Mouse (Mus musculus) brain, embryonic 14.5 days (tissue): Measurements from ENCODE around the gene Sertad4. TPM values are rescaled to one million over a fixed set of nuclear protein-coding genes. Genes with fewer than 3 reads are reported as not detected.
A peak's percentile ranks its signal among the peaks of the same experiment; 100 is the strongest.

Experiments used
- DNase-seq: peaks from one replicate; pipeline ENCODE4 v3.0.0-alpha.2; 2011; ENCODE audit warnings: low read depth
- CTCF ChIP-seq: fragments of 200-500 bp; IDR thresholded peaks from 2 replicates; pipeline ENCODE4 v1.5.1; 2012; ENCODE audit warnings: inconsistent platforms, mild to moderate bottlenecking, moderate library complexity, borderline replicate concordance; ENCODE audit not compliant: insufficient read depth, insufficient read length; ENCODE audit errors: extremely low read depth
- POLR2A ChIP-seq: fragments of 200-500 bp; IDR thresholded peaks from 2 replicates; pipeline ENCODE4 v1.6.1; 2012; ENCODE audit warnings: mild to moderate bottlenecking, inconsistent platforms, borderline replicate concordance; ENCODE audit not compliant: poor library complexity, insufficient read depth, insufficient read length, severe bottlenecking; ENCODE audit errors: extremely low read depth
- polyA plus RNA-seq: library from polyadenylated mRNA; depleted of rRNA; stranded (reverse); fragments of >200 nt; gene quantifications from 2 replicates; pipeline ENCODE4 v1.2.3, GENCODE M21; 2012

Sertad4 gene
- polyA plus RNA-seq, 1 experiment: 38.7 TPM

DNA sequence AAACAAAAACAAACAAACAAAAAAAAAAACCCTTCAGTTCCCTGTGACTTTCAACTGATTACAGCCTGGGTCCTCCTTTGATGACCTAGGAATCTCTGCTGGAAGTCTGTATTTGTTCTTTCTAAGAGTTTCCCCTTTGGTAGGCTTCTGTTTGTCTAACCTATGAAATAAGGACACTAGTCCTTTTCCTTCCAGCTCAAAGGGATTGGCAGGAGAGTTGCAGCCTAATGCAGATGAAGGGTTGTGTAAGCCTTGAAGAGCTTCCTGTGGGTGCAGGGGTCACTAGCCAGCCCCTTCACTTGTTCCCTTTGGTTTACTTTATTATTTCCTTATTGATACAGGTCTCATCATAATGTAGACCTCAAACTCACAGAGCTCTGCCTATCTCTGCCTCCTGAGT, 27.6 kb downstream of the Sertad4 start:
- TF ChIP-seq CTCF: no peak
- TF ChIP-seq POLR2A: no peak

DNA sequence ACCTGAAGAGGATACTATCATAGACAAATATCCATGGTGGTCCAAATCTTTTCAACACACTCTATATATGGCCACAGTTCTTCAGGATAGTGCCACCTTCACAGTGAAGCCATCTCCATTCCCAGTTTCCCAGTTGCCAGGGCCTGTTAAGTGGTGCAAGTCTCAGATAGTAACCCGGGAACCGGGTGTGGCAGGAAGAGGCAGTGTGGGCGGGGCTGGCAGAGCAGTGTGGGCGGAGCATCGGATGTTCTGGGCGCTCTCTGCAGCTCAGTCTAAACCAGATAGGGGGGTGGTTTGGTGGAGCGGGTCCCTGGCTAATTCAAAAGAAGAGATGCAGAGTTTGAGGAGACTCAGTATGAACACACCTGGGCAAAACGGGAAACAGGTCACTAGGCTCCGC, 29.8 kb downstream of the Sertad4 start:
- TF ChIP-seq POLR2A: no peak
- no peak for TF ChIP-seq CTCF
- no peak for DNase-seq

More for the DNA sequence above, 27.6 kb downstream of the Sertad4 start:
- DNase-seq: no peak

DNA sequence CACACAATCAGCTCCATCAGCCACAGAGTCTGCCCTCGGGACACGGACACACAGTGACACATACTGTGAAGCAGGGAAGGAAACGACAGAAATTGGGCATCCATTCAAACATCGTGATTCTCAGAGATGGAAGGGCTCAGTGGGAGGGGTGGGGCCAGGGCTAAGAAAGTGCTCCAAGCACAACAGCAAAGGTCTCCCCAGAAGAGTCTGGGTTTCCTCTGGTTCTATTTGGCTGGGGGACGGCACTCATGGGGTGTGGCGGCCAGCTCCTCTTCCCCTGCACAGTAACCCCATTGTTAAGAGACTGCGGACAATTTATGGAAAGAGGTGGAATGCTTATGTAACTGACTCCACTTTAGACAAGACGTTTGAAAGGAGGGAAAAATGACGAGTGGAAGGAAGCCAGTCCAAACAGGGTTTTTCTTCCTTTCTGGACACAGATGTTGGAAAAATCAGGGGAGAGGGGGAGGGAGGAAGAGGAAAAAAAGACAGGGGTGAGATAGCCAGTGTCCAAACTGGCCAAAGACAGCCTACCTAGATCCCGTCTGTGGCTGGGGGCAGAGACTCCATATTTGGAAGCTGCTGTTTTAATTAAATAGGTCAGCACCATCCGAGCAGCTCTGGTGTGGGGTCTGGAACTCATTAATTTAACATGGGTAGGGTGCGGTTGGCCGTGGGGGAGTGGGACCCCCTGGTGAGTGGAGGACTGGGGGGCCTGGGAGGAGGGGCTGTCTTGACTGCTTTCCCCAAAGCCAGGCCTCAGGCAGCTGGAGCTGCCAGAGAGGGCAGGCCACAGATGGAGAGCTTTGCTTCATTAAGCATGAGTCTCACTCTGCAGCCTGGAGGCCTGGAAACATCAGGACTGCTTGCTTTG, 32.7 kb downstream of the Sertad4 start:
- peak; percentile 87 for DNase-seq
- no peak for TF ChIP-seq POLR2A
- TF ChIP-seq CTCF: no peak

DNA sequence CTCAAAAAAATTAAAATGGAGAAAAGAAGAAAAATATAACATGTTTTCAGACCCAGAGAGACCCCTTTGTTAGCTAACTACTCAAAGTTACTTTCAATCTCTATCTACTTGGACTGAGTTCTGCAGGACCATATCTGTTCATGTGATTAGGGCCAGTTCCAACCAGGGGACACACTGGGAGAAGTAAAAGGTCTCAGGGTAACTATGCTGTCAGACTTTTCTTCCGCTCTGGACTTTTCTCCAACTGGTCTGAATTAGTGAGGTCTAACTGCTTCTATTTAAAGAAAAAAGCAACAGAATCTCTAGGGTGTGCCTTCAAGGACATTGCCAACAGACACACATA, 33.3 kb downstream of the Sertad4 start:
- TF ChIP-seq CTCF (no peak), POLR2A (no peak)
- no peak for DNase-seq

DNA sequence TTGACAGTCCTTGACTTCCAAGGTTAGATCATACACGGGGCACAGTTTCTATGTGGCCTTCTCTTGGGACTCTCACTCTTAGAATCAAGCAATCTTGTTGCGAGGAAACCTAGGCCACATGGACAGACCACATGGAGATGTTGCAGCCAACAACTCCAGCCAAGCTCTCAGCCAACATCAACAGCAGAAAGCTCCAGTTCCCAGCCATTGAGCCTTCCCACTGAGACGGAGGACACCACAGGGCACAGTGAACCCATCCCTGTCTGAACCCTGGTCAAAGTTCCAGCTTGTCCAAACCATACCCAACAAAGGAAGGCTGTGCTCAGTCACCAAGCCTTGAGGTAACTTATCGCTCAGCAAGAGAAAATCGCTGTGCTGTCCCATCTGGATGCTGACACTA, 37.2 kb downstream of the Sertad4 start:
- no peak for DNase-seq
- TF ChIP-seq CTCF (no peak), POLR2A (no peak)

DNA sequence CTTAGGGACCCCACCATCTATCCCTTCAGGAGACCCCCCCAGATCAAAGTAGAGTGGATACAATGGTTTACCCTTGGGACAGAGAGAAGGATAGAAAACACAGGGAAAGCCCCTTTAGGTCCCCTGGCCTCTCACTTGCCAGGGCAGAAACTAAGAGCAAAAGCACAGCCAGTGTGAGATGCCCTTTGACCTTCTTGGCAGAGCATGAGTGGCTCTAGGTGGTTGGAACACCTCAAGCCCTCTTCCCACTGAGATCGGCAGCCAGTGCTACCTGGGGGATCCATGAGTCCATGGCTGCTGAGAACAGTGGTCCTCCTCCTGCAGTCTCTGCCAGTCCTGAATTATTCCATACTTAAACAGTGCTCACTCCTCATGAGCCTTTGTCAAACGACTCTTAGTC, 39.8 kb downstream of the Sertad4 start:
- no peak for DNase-seq
- no peak for TF ChIP-seq POLR2A
- no peak for TF ChIP-seq CTCF

DNA sequence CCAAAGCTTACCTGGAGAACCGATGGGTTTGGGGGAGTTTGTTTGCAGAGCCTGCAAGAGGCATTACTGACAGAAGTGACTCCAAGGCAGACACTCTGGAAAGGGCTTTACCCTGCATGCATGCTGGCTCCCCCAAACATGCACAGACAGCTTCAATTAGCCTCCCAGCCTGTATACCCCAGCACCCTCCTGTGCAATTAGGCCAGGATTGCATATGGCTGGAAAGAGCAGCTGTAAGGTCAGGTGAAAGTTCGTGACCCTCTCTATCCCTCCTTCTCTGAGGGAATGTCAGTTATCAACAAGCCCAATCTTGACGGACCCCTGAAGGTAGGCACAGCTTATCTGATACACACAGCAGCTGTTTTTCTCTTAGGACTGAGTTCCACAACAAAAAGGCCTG, 40.9 kb downstream of the Sertad4 start:
- no peak for TF ChIP-seq CTCF
- TF ChIP-seq POLR2A: no peak
- DNase-seq: no peak

DNA sequence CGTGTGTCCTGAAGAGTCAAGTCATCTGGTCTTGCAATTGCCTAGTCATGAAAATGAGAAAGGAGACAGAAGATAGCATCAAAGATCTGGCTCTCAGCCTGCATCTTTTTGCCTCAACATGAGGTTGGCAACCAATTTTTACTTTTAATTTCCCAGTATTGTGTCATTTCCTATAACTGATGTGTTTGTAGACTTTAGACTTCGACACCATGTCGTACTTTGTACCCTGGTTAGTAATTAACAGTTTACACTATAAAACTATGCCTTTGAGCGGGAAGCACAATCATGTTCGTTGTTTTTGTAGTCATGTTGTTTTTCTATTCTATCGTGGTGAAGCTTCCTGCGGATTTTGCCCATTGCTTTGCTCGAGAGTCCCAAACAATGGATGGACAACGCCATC, 42.8 kb downstream of the Sertad4 start:
- TF ChIP-seq POLR2A: no peak
- TF ChIP-seq CTCF: no peak
- DNase-seq: no peak

DNA sequence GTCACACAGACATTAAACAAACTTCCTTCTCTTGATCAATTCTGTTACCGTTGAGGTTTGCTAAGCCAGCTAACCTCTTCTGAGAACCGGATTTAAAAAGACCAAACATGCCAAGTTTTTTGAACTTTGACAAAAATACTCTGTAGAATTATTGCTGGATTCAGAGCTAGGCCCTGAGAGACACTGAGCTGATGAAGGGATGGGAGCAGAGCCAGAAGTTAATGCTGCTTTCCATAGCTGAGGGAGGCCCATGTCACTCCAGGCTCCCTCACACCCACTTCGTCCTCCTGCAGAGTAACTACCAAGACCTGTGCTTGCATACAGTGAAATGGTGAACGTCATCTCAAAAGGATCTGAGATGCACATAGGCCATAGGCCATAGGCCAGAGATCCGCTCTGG, 43.3 kb downstream of the Sertad4 start:
- no peak for TF ChIP-seq CTCF
- TF ChIP-seq POLR2A: no peak
- DNase-seq: no peak

DNA sequence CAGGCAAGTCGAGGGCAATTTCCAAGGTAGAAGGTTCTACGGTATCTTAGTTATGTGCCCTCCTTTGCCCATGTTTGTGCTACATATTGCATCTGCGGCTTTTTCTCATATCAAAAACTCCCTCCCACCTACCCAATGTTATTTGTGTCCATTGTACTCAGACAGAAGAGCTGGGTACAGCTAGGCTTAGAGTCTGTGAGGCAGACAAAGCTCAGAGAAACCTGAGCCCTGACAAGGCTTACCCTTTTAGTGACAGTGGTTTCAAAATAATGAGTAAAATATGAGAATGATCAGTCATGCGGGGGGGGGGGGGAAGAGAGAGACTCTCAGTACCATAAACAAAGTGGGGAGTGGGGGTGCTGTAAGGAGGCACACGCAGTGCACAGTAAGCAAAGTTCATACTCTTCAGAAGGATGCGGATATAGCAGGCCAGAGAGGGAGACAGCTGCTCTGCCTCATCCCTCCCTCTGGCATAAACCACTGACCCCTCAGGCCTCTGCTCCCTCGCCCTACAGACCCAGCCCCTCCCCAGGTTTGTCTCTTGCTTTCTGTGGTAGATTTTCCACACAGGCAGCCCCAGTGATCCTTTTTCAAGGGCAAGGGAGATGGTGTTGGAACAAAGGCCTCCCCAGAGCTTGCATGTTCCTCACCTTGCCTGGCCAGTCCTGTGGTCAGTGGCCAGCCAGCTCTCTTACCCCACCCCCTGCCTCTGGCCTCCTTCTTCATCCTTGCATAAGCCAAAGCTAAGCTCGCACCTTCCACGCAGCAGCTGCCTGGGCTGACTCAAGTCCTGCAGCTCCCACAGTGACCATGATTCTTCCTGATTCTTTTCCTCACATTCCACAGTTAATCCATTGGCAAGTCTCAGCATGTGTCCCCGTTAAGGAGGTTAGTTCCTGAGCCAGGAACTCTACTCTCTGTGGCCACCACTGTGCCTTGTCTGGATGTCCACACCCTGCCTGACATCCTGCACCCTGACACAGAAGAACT, 49.1 kb downstream of the Sertad4 start:
- TF ChIP-seq CTCF (no peak), POLR2A (no peak)
- DNase-seq: no peak

DNA sequence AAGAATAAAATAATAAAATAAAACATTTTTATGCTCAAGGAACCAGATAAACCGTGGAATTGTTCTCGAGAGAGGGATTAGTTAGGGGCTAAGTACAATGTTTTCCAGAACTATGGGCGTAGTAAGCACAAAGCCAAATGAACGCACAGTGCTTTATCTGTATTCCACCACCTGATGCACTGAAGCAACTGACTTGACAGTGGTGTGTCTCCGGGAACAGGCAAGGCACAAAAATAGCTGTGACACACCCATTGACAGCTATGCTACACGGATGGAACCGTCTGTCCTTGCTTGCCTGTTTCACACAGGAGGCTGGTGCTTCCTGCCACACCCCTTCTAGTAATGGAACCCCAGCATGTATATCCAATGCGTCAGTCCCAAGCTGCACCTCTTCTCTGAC, 55.2 kb downstream of the Sertad4 start:
- no peak for DNase-seq
- TF ChIP-seq POLR2A: no peak
- TF ChIP-seq CTCF: no peak
